Mouse (Mus musculus) megakaryocyte, embryonic 14.5 days (primary cell): ENCODE data around the gene Slc35e2.

Experiments
- FLI1 ChIP-seq: IDR thresholded peaks from 2 replicates; pipeline ENCODE4 v1.6.1; 2012; ENCODE audit warnings: low read length, inconsistent platforms, mixed read lengths
- GATA1 ChIP-seq: IDR thresholded peaks from 3 replicates; pipeline ENCODE4 v1.6.1; 2012; ENCODE audit warnings: mixed read lengths, low read length, inconsistent platforms, borderline replicate concordance

- no peak for TF ChIP-seq GATA1
- no peak for TF ChIP-seq FLI1
Measured at GRCm38 (mm10) chr4:155598536-155598935, 2.7 kb upstream of the Slc35e2 start.
